Mouse (Mus musculus) bone marrow, adult 2 months (tissue): ENCODE measurements around the gene Tm4sf1. TPM values are rescaled to one million over a fixed set of nuclear protein-coding genes. Genes with fewer than 3 reads are reported as not detected.

Source experiments
- H3K27ac ChIP-seq: fragments of 200-500 bp; 2 replicates; pipeline ENCODE4 v1.5.1; 2012; ENCODE audit warnings: low read depth, mild to moderate bottlenecking, control low read depth, inconsistent platforms, low read length; ENCODE audit not compliant: control insufficient read depth, poor library complexity, insufficient read depth
- H3K4me1 ChIP-seq: fragments of 200-500 bp; 2 replicates; pipeline ENCODE4 v1.6.1; 2011; ENCODE audit warnings: low read length; ENCODE audit not compliant: control insufficient read depth, insufficient read depth
- H3K4me3 ChIP-seq: fragments of 200-500 bp; replicated peaks from 2 replicates; pipeline ENCODE3; 2011; ENCODE audit warnings: mild to moderate bottlenecking, low read depth, low read length, control low read depth; ENCODE audit not compliant: control insufficient read depth
- CTCF ChIP-seq: fragments of 200-500 bp; IDR thresholded peaks from 2 replicates; pipeline ENCODE4 v1.5.1; 2011; ENCODE audit warnings: low read length, control low read depth; ENCODE audit not compliant: control insufficient read depth, insufficient read depth
- POLR2A ChIP-seq: fragments of 200-500 bp; IDR thresholded peaks from 2 replicates; pipeline ENCODE4 v1.6.1; 2011; ENCODE audit warnings: low read depth, mild to moderate bottlenecking, control low read depth, low read length, borderline replicate concordance; ENCODE audit not compliant: control insufficient read depth
- WGBS: fragments of 180-500 bp; shearing (Covaris S2); methylation state at CpG from one replicate; pipeline ENCODE4 v1.1.7; 2018; 5-methylcytosine and 5-hydroxymethylcytosine counted together
- polyA plus RNA-seq: library from polyadenylated mRNA; stranded (reverse); fragments of >200 nt; gene quantifications from 2 replicates; pipeline ENCODE4 v1.2.4, GENCODE M21; 2011; ENCODE audit warnings: low replicate concordance; ENCODE audit not compliant: missing spikeins, insufficient read depth, insufficient read length

Tm4sf1 gene
- polyA plus RNA-seq, 1 experiment = 8.9 TPM

- Histone ChIP-seq H3K4me3 (no peak overlapping the region), H3K4me1 (no peaks in the 10 kb centered on the region), H3K27ac (no peak overlapping the region)
- 77% methylated on average over 3 of the region's 3 CpGs for WGBS
- no peak for TF ChIP-seq CTCF
- no peak for TF ChIP-seq POLR2A
These were observed 25.0 kb downstream of the Tm4sf1 start for GRCm38 (mm10) chr3:57276821-57277220.

- TF ChIP-seq CTCF = no peak
- TF ChIP-seq POLR2A = no peak
- Histone ChIP-seq H3K27ac (no peak overlapping the region), H3K4me1 (no peaks in the 10 kb centered on the region), H3K4me3 (no peak overlapping the region)
- 58% methylated on average over 2 of the region's 2 CpGs for WGBS
These were observed 32.8 kb downstream of the Tm4sf1 start for GRCm38 (mm10) chr3:57268994-57269393.

GRCm38 (mm10) chr3:57267559-57268173, 34.1 kb downstream of the Tm4sf1 start:
- Histone ChIP-seq H3K27ac (no peak overlapping the region), H3K4me3 (no peak overlapping the region), H3K4me1 (no peaks in the 10 kb centered on the region)
- WGBS = 35% methylated on average over 6 of the region's 6 CpGs
- TF ChIP-seq POLR2A (no peak), CTCF (peak; percentile 34)

- 49% methylated on average over 2 of the region's 2 CpGs for WGBS
- H3K4me3 ChIP-seq = no peak overlapping the region
- no peak for TF ChIP-seq POLR2A
- TF ChIP-seq CTCF = no peak
- no peaks in the 10 kb centered on the region for H3K4me1 ChIP-seq
- H3K27ac ChIP-seq = no peak overlapping the region
These were observed 48.7 kb downstream of the Tm4sf1 start for GRCm38 (mm10) chr3:57253041-57253440.

- H3K4me3 ChIP-seq = no peak overlapping the region
These were observed 49.2 kb downstream of the Tm4sf1 start for GRCm38 (mm10) chr3:57252551-57252950.

GRCm38 (mm10) chr3:57245242-57245641, 56.5 kb downstream of the Tm4sf1 start:
- Histone ChIP-seq H3K27ac (no peak overlapping the region), H3K4me1 (no peaks in the 10 kb centered on the region), H3K4me3 (no peak overlapping the region)
- TF ChIP-seq POLR2A = no peak
- no peak for TF ChIP-seq CTCF
- WGBS = 32% methylated on average over 2 of the region's 2 CpGs

More at GRCm38 (mm10) chr3:57252551-57252950, 49.2 kb downstream of the Tm4sf1 start:
- Histone ChIP-seq H3K27ac (no peak overlapping the region), H3K4me1 (no peaks in the 10 kb centered on the region)
- no peak for TF ChIP-seq POLR2A
- TF ChIP-seq CTCF = no peak

Other genes with a start within 250 kb of the Tm4sf1 start
- gene Tm4sf4, start 123.3 kb upstream of the Tm4sf1 start, polyA plus RNA-seq = not detected in 2 replicates